Mouse (Mus musculus): ENCODE measurements around the gene Spag7.

GRCm38 (mm10) chr11:70645461-70646258 lies 23.6 kb downstream of the Spag7 start:
- TF ChIP-seq CTCF (IDR thresholded peaks at IDR 0.05; ENCODE audit: borderline replicate concordance, insufficient read depth, low read length) (no peak), POLR2A (IDR thresholded peaks at IDR 0.05; ENCODE audit: low read depth, low read length) (no peak)

Measured in embryonic fibroblast, embryonic 13.5 days (primary cell).